Mouse (Mus musculus): ENCODE results near the gene AI837181. TPM values are rescaled to one million over a fixed set of nuclear protein-coding genes. Genes with fewer than 3 reads are reported as not detected.

The AI837181 gene
- polyA plus RNA-seq, 1 experiment from 2014 or later = 36.7 TPM

GRCm38 (mm10) chr19:5456922-5457745 lies 32.2 kb downstream of the AI837181 start:
- peaks cover 7% of the 10 kb centered on the region; the same call in 1 of the 2 replicates for H3K36me3 ChIP-seq (ENCODE audit: control insufficient read depth, insufficient read depth, low read length)
- H3K4me2 ChIP-seq (ENCODE audit: low read length) = peak overlapping the region; percentile 88
- peak; percentile 96 for ATAC-seq
- H3K4me1 ChIP-seq (ENCODE audit: control insufficient read depth, insufficient read depth, low read length) = peaks cover 30% of the 10 kb centered on the region
- peak; percentile 97 for DNase-seq (ENCODE audit: low spot score)
- no peaks in the 10 kb centered on the region for H3K9me3 ChIP-seq (replicated peaks; ENCODE audit: control insufficient read depth, low read length)
- peak overlapping the region; percentile 88 for H3K9ac ChIP-seq (ENCODE audit: low read length)
- under 1% methylated on average over 64 of the region's 70 CpGs for WGBS
- peak overlapping the region; percentile 94 for H3K27ac ChIP-seq (ENCODE audit: low read depth, low read length)
- peak overlapping the region; percentile 74 for H3K4me3 ChIP-seq (ENCODE audit: low read depth, low read length)
- H3K27me3 ChIP-seq (replicated peaks; ENCODE audit: control insufficient read depth, insufficient read depth, low read length) = no peaks in the 10 kb centered on the region

- Histone ChIP-seq H3K4me1 (ENCODE audit: control insufficient read depth, insufficient read depth, low read length) (peaks cover 30% of the 10 kb centered on the region), H3K4me2 (ENCODE audit: low read length) (peak within 1 kb of the TSS; percentile 88), H3K27ac (ENCODE audit: low read depth, low read length) (peak within 1 kb of the TSS; percentile 94), H3K27me3 (replicated peaks; ENCODE audit: control insufficient read depth, insufficient read depth, low read length) (no peaks in the 10 kb centered on the region), H3K4me3 (ENCODE audit: low read depth, low read length) (peak within 1 kb of the TSS; percentile 74), H3K9ac (ENCODE audit: low read length) (peak within 1 kb of the TSS; percentile 88), H3K9me3 (replicated peaks; ENCODE audit: control insufficient read depth, low read length) (no peaks in the 10 kb centered on the region), H3K36me3 (ENCODE audit: control insufficient read depth, insufficient read depth, low read length) (peaks cover 14% of the 10 kb centered on the region)
- 13% methylated on average over 14 of the region's 14 CpGs for WGBS
- DNase-seq (ENCODE audit: low spot score) (no peak), ATAC-seq (peak; percentile 14)
Measured at GRCm38 (mm10) chr19:5457746-5458442, 33.0 kb downstream of the AI837181 start, which contains the start of gene Ccdc85b. TSS of gene Ccdc85b (minus strand) at chr19:5457894.

- peaks cover 21% of the 10 kb centered on the region for H3K36me3 ChIP-seq (ENCODE audit: control insufficient read depth, insufficient read depth, low read length)
- WGBS = 60% methylated on average over 7 of the region's 7 CpGs
- H3K27ac ChIP-seq (ENCODE audit: low read depth, low read length) = no peak overlapping the region
- H3K9me3 ChIP-seq (replicated peaks; ENCODE audit: control insufficient read depth, low read length) = no peaks in the 10 kb centered on the region
- H3K4me2 ChIP-seq (ENCODE audit: low read length) = no peak overlapping the region
- no peak for DNase-seq (ENCODE audit: low spot score)
- H3K9ac ChIP-seq (ENCODE audit: low read length) = no peak overlapping the region
- no peak overlapping the region for H3K4me3 ChIP-seq (ENCODE audit: low read depth, low read length)
- peaks cover 32% of the 10 kb centered on the region for H3K4me1 ChIP-seq (ENCODE audit: control insufficient read depth, insufficient read depth, low read length)
- no peaks in the 10 kb centered on the region for H3K27me3 ChIP-seq (replicated peaks; ENCODE audit: control insufficient read depth, insufficient read depth, low read length)
- no peak for ATAC-seq
Measured at GRCm38 (mm10) chr19:5459019-5459418, 34.1 kb downstream of the AI837181 start.

GRCm38 (mm10) chr19:5459896-5460295 lies 35.0 kb downstream of the AI837181 start:
- H3K9ac ChIP-seq (ENCODE audit: low read length) = peak overlapping the region; percentile 80
- DNase-seq (ENCODE audit: low spot score) = no peak
- peak overlapping the region; percentile 55; the same call in 1 of the 2 replicates for H3K27ac ChIP-seq (ENCODE audit: low read depth, low read length)
- peak overlapping the region; percentile 92 for H3K4me2 ChIP-seq (ENCODE audit: low read length)
- ATAC-seq = no peak
- H3K4me3 ChIP-seq (ENCODE audit: low read depth, low read length) = peak overlapping the region; percentile 81
- no peaks in the 10 kb centered on the region for H3K9me3 ChIP-seq (replicated peaks; ENCODE audit: control insufficient read depth, low read length)
- WGBS = 29% methylated on average over 3 of the region's 3 CpGs
- H3K36me3 ChIP-seq (ENCODE audit: control insufficient read depth, insufficient read depth, low read length) = peaks cover 27% of the 10 kb centered on the region
- no peaks in the 10 kb centered on the region for H3K27me3 ChIP-seq (replicated peaks; ENCODE audit: control insufficient read depth, insufficient read depth, low read length)
- peaks cover 34% of the 10 kb centered on the region for H3K4me1 ChIP-seq (ENCODE audit: control insufficient read depth, insufficient read depth, low read length)

GRCm38 (mm10) chr19:5460465-5460911 lies 35.5 kb downstream of the AI837181 start, which contains the start of gene Fibp:
TSS of gene Fibp (plus strand) at chr19:5460615.
- H3K4me3 ChIP-seq (ENCODE audit: low read depth, low read length) = peak within 1 kb of the TSS; percentile 81
- H3K9ac ChIP-seq (ENCODE audit: low read length) = peak within 1 kb of the TSS; percentile 80
- no peaks in the 10 kb centered on the region for H3K9me3 ChIP-seq (replicated peaks; ENCODE audit: control insufficient read depth, low read length)
- peaks cover 30% of the 10 kb centered on the region for H3K4me1 ChIP-seq (ENCODE audit: control insufficient read depth, insufficient read depth, low read length)
- peaks cover 33% of the 10 kb centered on the region for H3K36me3 ChIP-seq (ENCODE audit: control insufficient read depth, insufficient read depth, low read length)
- DNase-seq (ENCODE audit: low spot score) (peak; percentile 94), ATAC-seq (peak; percentile 54)
- peak within 1 kb of the TSS; percentile 55 for H3K27ac ChIP-seq (ENCODE audit: low read depth, low read length)
- no peaks in the 10 kb centered on the region for H3K27me3 ChIP-seq (replicated peaks; ENCODE audit: control insufficient read depth, insufficient read depth, low read length)
- 1% methylated on average over 32 of the region's 32 CpGs for WGBS
- H3K4me2 ChIP-seq (ENCODE audit: low read length) = peak within 1 kb of the TSS; percentile 92

GRCm38 (mm10) chr19:5461411-5461810 lies 36.5 kb downstream of the AI837181 start:
- no peaks in the 10 kb centered on the region for H3K9me3 ChIP-seq (replicated peaks; ENCODE audit: control insufficient read depth, low read length)
- no peaks in the 10 kb centered on the region for H3K27me3 ChIP-seq (replicated peaks; ENCODE audit: control insufficient read depth, insufficient read depth, low read length)
- peak overlapping the region; percentile 80; the same call in 1 of the 2 replicates for H3K9ac ChIP-seq (ENCODE audit: low read length)
- peak overlapping the region; percentile 81 for H3K4me3 ChIP-seq (ENCODE audit: low read depth, low read length)
- H3K4me1 ChIP-seq (ENCODE audit: control insufficient read depth, insufficient read depth, low read length) = peaks cover 21% of the 10 kb centered on the region
- no peak for ATAC-seq
- peaks cover 42% of the 10 kb centered on the region for H3K36me3 ChIP-seq (ENCODE audit: control insufficient read depth, insufficient read depth, low read length)
- no peak for DNase-seq (ENCODE audit: low spot score)
- H3K27ac ChIP-seq (ENCODE audit: low read depth, low read length) = no peak overlapping the region
- WGBS = 81% methylated on average over 6 of the region's 6 CpGs
- H3K4me2 ChIP-seq (ENCODE audit: low read length) = peak overlapping the region; percentile 92

- no peak overlapping the region for H3K4me3 ChIP-seq (ENCODE audit: low read depth, low read length)
- no peaks in the 10 kb centered on the region for H3K27me3 ChIP-seq (replicated peaks; ENCODE audit: control insufficient read depth, insufficient read depth, low read length)
- no peak for DNase-seq (ENCODE audit: low spot score)
- H3K4me1 ChIP-seq (ENCODE audit: control insufficient read depth, insufficient read depth, low read length) = peaks cover 14% of the 10 kb centered on the region
- peaks cover 58% of the 10 kb centered on the region for H3K36me3 ChIP-seq (ENCODE audit: control insufficient read depth, insufficient read depth, low read length)
- no peak overlapping the region for H3K4me2 ChIP-seq (ENCODE audit: low read length)
- ATAC-seq = no peak
- no peak overlapping the region for H3K9ac ChIP-seq (ENCODE audit: low read length)
- no peaks in the 10 kb centered on the region for H3K9me3 ChIP-seq (replicated peaks; ENCODE audit: control insufficient read depth, low read length)
- no peak overlapping the region for H3K27ac ChIP-seq (ENCODE audit: low read depth, low read length)
- WGBS = 87% methylated on average over 9 of the region's 9 CpGs
Measured at GRCm38 (mm10) chr19:5463212-5463611, 38.3 kb downstream of the AI837181 start.

GRCm38 (mm10) chr19:5463791-5464562 lies 39.0 kb downstream of the AI837181 start:
- Histone ChIP-seq H3K9ac (ENCODE audit: low read length) (peak overlapping the region; percentile 58), H3K27ac (ENCODE audit: low read depth, low read length) (peak overlapping the region; percentile 52; the same call in 1 of the 2 replicates), H3K9me3 (replicated peaks; ENCODE audit: control insufficient read depth, low read length) (no peaks in the 10 kb centered on the region), H3K36me3 (ENCODE audit: control insufficient read depth, insufficient read depth, low read length) (peaks cover 58% of the 10 kb centered on the region), H3K27me3 (replicated peaks; ENCODE audit: control insufficient read depth, insufficient read depth, low read length) (no peaks in the 10 kb centered on the region), H3K4me3 (ENCODE audit: low read depth, low read length) (peak overlapping the region; percentile 11), H3K4me2 (ENCODE audit: low read length) (peak overlapping the region; percentile 47), H3K4me1 (ENCODE audit: control insufficient read depth, insufficient read depth, low read length) (peaks cover 14% of the 10 kb centered on the region)
- WGBS = 41% methylated on average over 15 of the region's 15 CpGs
- DNase-seq (ENCODE audit: low spot score) = peak; percentile 88
- peak; percentile 62 for ATAC-seq
